Mouse (Mus musculus): Measurements from ENCODE around the gene Trim25. TPM values are rescaled to one million over a fixed set of nuclear protein-coding genes. Genes with fewer than 3 reads are reported as not detected.

The Trim25 gene
- total and polyA plus RNA-seq, 3 experiments = 22.2 to 43.0 TPM; not detected in 1

GRCm38 (mm10) chr11:89069303-89069702, 70.1 kb downstream of the Trim25 start:
- no peaks in the 10 kb centered on the region for H3K4me1 ChIP-seq (ENCODE audit: control insufficient read depth in 1 of 2, insufficient read depth in 2 of 2, low read length in 2 of 2)
- peak; percentile 88 for DNase-seq (ENCODE audit: low read depth, low spot score)
- no peak overlapping the region for H3K9ac ChIP-seq (ENCODE audit: control insufficient read depth, low read depth, low read length, poor library complexity, severe bottlenecking)
- H3K36me3 ChIP-seq (ENCODE audit: control insufficient read depth in 1 of 2, insufficient read depth in 2 of 2, low read length in 2 of 2) = peaks cover 0 to 3% of the 10 kb centered on the region in 2 experiments; a peak in 1 of 4 replicates
- H3K9me3 ChIP-seq (replicated peaks; ENCODE audit: insufficient read depth, low read length) = no peaks in the 10 kb centered on the region
- TF ChIP-seq ZKSCAN1 (IDR thresholded peaks at IDR 0.05; ENCODE audit: low read depth, low read length) (no peak), ZC3H11A (IDR thresholded peaks at IDR 0.05; ENCODE audit: low read depth, low read length) (peak; percentile 51), RAD21 (IDR thresholded peaks at IDR 0.05; ENCODE audit: low read depth, low read length) (peak; percentile 53), MXI1 (IDR thresholded peaks at IDR 0.05; ENCODE audit: low read depth, low read length) (peak; percentile 38; the same call in 1 of the 2 replicates), MYC (IDR thresholded peaks at IDR 0.05; ENCODE audit: low read depth, low read length) (0 out of 2 replicates have a peak, but pooled peaks have one; percentile 63), CHD2 (IDR thresholded peaks at IDR 0.05; ENCODE audit: low read length) (no peak), ZMIZ1 (IDR thresholded peaks at IDR 0.05; ENCODE audit: low read depth, low read length) (no peak), KAT2A (conservative IDR thresholded peaks at IDR 0.05; ENCODE audit: low read depth, low read length) (no peak), CTCF (IDR thresholded peaks at IDR 0.05 in 2 of 3, conservative IDR thresholded peaks at IDR 0.05 in 1 of 3; ENCODE audit: control insufficient read depth in 1 of 3, insufficient read depth in 1 of 3, low read depth in 2 of 3, low read length in 3 of 3, poor library complexity in 1 of 3, severe bottlenecking in 1 of 3) (peak; percentile 41 to 88 (median 73)), SMC3 (IDR thresholded peaks at IDR 0.05; ENCODE audit: low read depth, low read length) (peak; percentile 83), SIN3A (IDR thresholded peaks at IDR 0.05; ENCODE audit: low read length) (peak; percentile 47; the same call in 1 of the 2 replicates)
- no peak overlapping the region for H3K27ac ChIP-seq (ENCODE audit: control insufficient read depth, low read depth, low read length)
- no peak overlapping the region for H3K4me3 ChIP-seq (ENCODE audit: control insufficient read depth in 1 of 2, insufficient read depth in 1 of 2, low read depth in 2 of 2, low read length in 2 of 2)
- peaks cover 2 to 5% of the 10 kb centered on the region in 2 experiments for H3K27me3 ChIP-seq (ENCODE audit: control insufficient read depth in 1 of 2, insufficient read depth in 2 of 2, low read length in 2 of 2)
- H3K79me2 ChIP-seq (ENCODE audit: control insufficient read depth, insufficient read depth, low read length, poor library complexity) = no peaks in the 10 kb centered on the region

Other genes starting within 250 kb of the Trim25 start
- gene Akap1, start 134.8 kb upstream of the Trim25 start, total RNA-seq (2012; rRNA removed) = 63.0 and 70.5 TPM in 2 replicates
- 10 to 100 TPM; 39.0 to 59.6 TPM for gene Akap1, start 134.8 kb upstream of the Trim25 start, polyA plus RNA-seq (2012; ENCODE audit: insufficient read depth in 1 of 2, insufficient read length in 2 of 2, low read depth in 1 of 2, low replicate concordance in 2 of 2, missing spikeins in 1 of 2)
- 7.9 and 8.9 TPM in 2 replicates for gene Scpep1, start 43.9 kb upstream of the Trim25 start, total RNA-seq (2012; rRNA removed)
- gene Scpep1, start 43.9 kb upstream of the Trim25 start, polyA plus RNA-seq (2012; ENCODE audit: insufficient read depth in 1 of 2, insufficient read length in 2 of 2, low read depth in 1 of 2, low replicate concordance in 2 of 2, missing spikeins in 1 of 2) = 10 to 100 TPM in 1 of 2 experiments, not detected in 1; 15.6 TPM
- gene Elobl, start 32.4 kb upstream of the Trim25 start, total RNA-seq (2012; rRNA removed) = 0.58 and 0.92 TPM in 2 replicates
- under 1 TPM in 1 of 2 experiments, not detected in 1; 0.72 TPM for gene Elobl, start 32.4 kb upstream of the Trim25 start, polyA plus RNA-seq (2012; ENCODE audit: insufficient read depth in 1 of 2, insufficient read length in 2 of 2, low read depth in 1 of 2, low replicate concordance in 2 of 2, missing spikeins in 1 of 2)
- 32.6 and 32.9 TPM in 2 replicates for gene Coil, start 29.1 kb upstream of the Trim25 start, total RNA-seq (2012; rRNA removed)
- 10 to 100 TPM in 1 of 2 experiments, not detected in 1; 24.4 TPM for gene Coil, start 29.1 kb upstream of the Trim25 start, polyA plus RNA-seq (2012; ENCODE audit: insufficient read depth in 1 of 2, insufficient read length in 2 of 2, low read depth in 1 of 2, low replicate concordance in 2 of 2, missing spikeins in 1 of 2)
- 4.7 and 5.2 TPM in 2 replicates for gene Dgke, start 67.5 kb downstream of the Trim25 start, total RNA-seq (2012; rRNA removed)
- 1 to 10 TPM in 1 of 2 experiments, not detected in 1; 6.4 TPM for gene Dgke, start 67.5 kb downstream of the Trim25 start, polyA plus RNA-seq (2012; ENCODE audit: insufficient read depth in 1 of 2, insufficient read length in 2 of 2, low read depth in 1 of 2, low replicate concordance in 2 of 2, missing spikeins in 1 of 2)
- gene Gm525, start 74.5 kb downstream of the Trim25 start, total RNA-seq (2012; rRNA removed) = not detected in 2 replicates
- not detected for gene Gm525, start 74.5 kb downstream of the Trim25 start, polyA plus RNA-seq (2012; ENCODE audit: insufficient read depth in 1 of 2, insufficient read length in 2 of 2, low read depth in 1 of 2, low replicate concordance in 2 of 2, missing spikeins in 1 of 2)